ENCODE assay signal across 11 mouse cellular contexts in genomic region chr7:67619836-67620235, GRCm38 (mm10). TPM values are rescaled to one million over a fixed set of nuclear protein-coding genes. Genes with fewer than 3 reads are reported as not detected.
A peak's percentile ranks its signal among the peaks of the same experiment; 100 is the strongest.
DNase-seq lines count a peak whose midpoint lies in the region; ATAC-seq and TF ChIP-seq lines count a peak whose summit lies in the region.
"Had no signal": no experiment of that assay in that cellular context is flagged by ENCODE, and none has a peak within 500 bp of the region (broad histone marks: within the 10 kb centered on the region; RNA-seq: fewer than 3 reads in every experiment).

No protein-coding gene starts in this region.

- no peak for TF ChIP-seq CTCF in E14TG2a.4 (conservative IDR thresholded peaks at IDR 0.05; ENCODE audit: low read length)

- H3K9ac ChIP-seq in forebrain, embryonic 14.5 days (ENCODE audit: low read length), result no peak overlapping the region
- H3K9ac ChIP-seq in forebrain, embryonic 13.5 days, result no peak overlapping the region
- no peak overlapping the region for H3K9ac ChIP-seq in embryonic facial prominence, embryonic 14.5 days (ENCODE audit: low read depth, low read length)
- H3K9ac ChIP-seq: embryonic facial prominence, embryonic 15.5 days; limb, embryonic 13.5 days; stomach, embryonic 15.5 days had no signal

- H3K27me3 ChIP-seq in forebrain, embryonic 14.5 days (replicated peaks; ENCODE audit: control insufficient read depth, insufficient read depth, low read length), result no peaks in the 10 kb centered on the region
- no peaks in the 10 kb centered on the region for H3K27me3 ChIP-seq in forebrain, embryonic 13.5 days
- H3K27me3 ChIP-seq in E14TG2a.4 (ENCODE audit: insufficient read depth, low read length), result no peaks in the 10 kb centered on the region
- H3K27me3 ChIP-seq in embryonic facial prominence, embryonic 14.5 days (replicated peaks; ENCODE audit: control insufficient read depth, insufficient read depth, low read length), result no peaks in the 10 kb centered on the region
- H3K27me3 ChIP-seq: embryonic facial prominence, embryonic 15.5 days; limb, embryonic 13.5 days; stomach, embryonic 15.5 days had no signal

- H3K4me2 ChIP-seq in forebrain, embryonic 14.5 days (ENCODE audit: low read length), result no peak overlapping the region
- H3K4me2 ChIP-seq in forebrain, embryonic 13.5 days, result no peak overlapping the region
- H3K4me2 ChIP-seq in embryonic facial prominence, embryonic 14.5 days (ENCODE audit: low read depth, low read length), result no peak overlapping the region
- H3K4me2 ChIP-seq: embryonic facial prominence, embryonic 15.5 days; limb, embryonic 13.5 days; stomach, embryonic 15.5 days had no signal

- H3K27ac ChIP-seq in forebrain, embryonic 14.5 days (ENCODE audit: low read depth, low read length), result no peak overlapping the region
- H3K27ac ChIP-seq in forebrain, embryonic 13.5 days, result no peak overlapping the region
- no peak overlapping the region for H3K27ac ChIP-seq in embryonic facial prominence, embryonic 14.5 days (replicated peaks; ENCODE audit: low read depth, low read length)
- H3K27ac ChIP-seq: embryonic facial prominence, embryonic 15.5 days; limb, embryonic 13.5 days; stomach, embryonic 15.5 days had no signal

- WGBS in forebrain, embryonic 14.5 days, result 86% methylated on average over 4 of the region's 4 CpGs
- WGBS in forebrain, embryonic 13.5 days, result 83% methylated on average over 4 of the region's 4 CpGs
- 58% methylated on average over 4 of the region's 4 CpGs for WGBS in embryonic facial prominence, embryonic 14.5 days

- H3K36me3 ChIP-seq in forebrain, embryonic 14.5 days (ENCODE audit: control insufficient read depth, insufficient read depth, low read length), result no peaks in the 10 kb centered on the region
- no peaks in the 10 kb centered on the region for H3K36me3 ChIP-seq in forebrain, embryonic 13.5 days (ENCODE audit: poor library complexity, severe bottlenecking)
- H3K36me3 ChIP-seq in E14TG2a.4 (ENCODE audit: insufficient read depth, low read length), result peaks cover 11% of the 10 kb centered on the region; the same call in 1 of the 2 replicates
- 0 out of 2 replicates have a peak, but pooled peaks cover 3% of the 10 kb centered on the region for H3K36me3 ChIP-seq in embryonic facial prominence, embryonic 14.5 days (ENCODE audit: control insufficient read depth, insufficient read depth, low read length)
- H3K36me3 ChIP-seq: embryonic facial prominence, embryonic 15.5 days; limb, embryonic 13.5 days; stomach, embryonic 15.5 days had no signal

- ATAC-seq in forebrain, embryonic 14.5 days, result no peak
- no peak for ATAC-seq in forebrain, embryonic 13.5 days
- no peak; the same call in 1 of the 2 replicates for ATAC-seq in embryonic facial prominence, embryonic 14.5 days (ENCODE audit: low read depth)

- DNase-seq in forebrain, embryonic 14.5 days (ENCODE audit: low spot score), result peak; percentile 56
- peak; percentile 32 for DNase-seq in left cerebral cortex, adult 11 months (ENCODE audit: low spot score)
- DNase-seq in left cerebral cortex, postnatal 36 days (ENCODE audit: low spot score in 2 of 2), result no peak
- DNase-seq in embryonic facial prominence, embryonic 14.5 days (ENCODE audit: low spot score), result peak; percentile 78
- DNase-seq in adrenal gland, adult 8-10 months, result no peak
- DNase-seq in frontal cortex, postnatal 14 days (ENCODE audit: low spot score in 2 of 2), result no peak

- no peaks in the 10 kb centered on the region for H3K4me1 ChIP-seq in forebrain, embryonic 14.5 days (ENCODE audit: control insufficient read depth, insufficient read depth, low read length)
- H3K4me1 ChIP-seq in forebrain, embryonic 13.5 days, result peaks cover 1% of the 10 kb centered on the region
- H3K4me1 ChIP-seq in E14TG2a.4 (replicated peaks; ENCODE audit: low read depth, low read length), result no peaks in the 10 kb centered on the region
- 0 out of 2 replicates have a peak, but pooled peaks cover 7% of the 10 kb centered on the region for H3K4me1 ChIP-seq in embryonic facial prominence, embryonic 14.5 days (ENCODE audit: control insufficient read depth, insufficient read depth, low read length)
- H3K4me1 ChIP-seq: stomach, embryonic 15.5 days had no signal

- no peak overlapping the region for H3K4me3 ChIP-seq in forebrain, embryonic 14.5 days (ENCODE audit: low read depth, low read length)
- H3K4me3 ChIP-seq in forebrain, embryonic 13.5 days, result no peak overlapping the region
- peak overlapping the region; percentile 39 for H3K4me3 ChIP-seq in E14TG2a.4 (replicated peaks; ENCODE audit: low read length)
- H3K4me3 ChIP-seq in embryonic facial prominence, embryonic 14.5 days (ENCODE audit: low read depth, low read length), result no peak overlapping the region
- H3K4me3 ChIP-seq: embryonic facial prominence, embryonic 15.5 days; limb, embryonic 13.5 days; stomach, embryonic 15.5 days had no signal

- intact Hi-C loops in left cerebral cortex, postnatal 36 days (cut with DNase I), result loop anchor here (5.0 kb wide), 1 partner anchor 73 kb away; no protein-coding TSS in a partner anchor

- H3K9me3 ChIP-seq in forebrain, embryonic 14.5 days (replicated peaks; ENCODE audit: control insufficient read depth, low read length), result no peaks in the 10 kb centered on the region
- H3K9me3 ChIP-seq in forebrain, embryonic 13.5 days (replicated peaks), result no peaks in the 10 kb centered on the region
- no peaks in the 10 kb centered on the region for H3K9me3 ChIP-seq in E14TG2a.4 (ENCODE audit: low read length)
- no peaks in the 10 kb centered on the region for H3K9me3 ChIP-seq in embryonic facial prominence, embryonic 14.5 days (ENCODE audit: control insufficient read depth, low read length)
- H3K9me3 ChIP-seq: embryonic facial prominence, embryonic 15.5 days; limb, embryonic 13.5 days; stomach, embryonic 15.5 days had no signal

RNA-seq across cellular contexts. Expression of gene Lrrc28, which starts 25.2 kb away (rescaled TPM):
- polyA plus RNA-seq in forebrain, embryonic 14.5 days (2014; fragmentation: Nextera tagmentation; extraction: Ambion mirVana), result 40.2 and 40.5 TPM in 2 replicates
- polyA plus RNA-seq in forebrain, embryonic 13.5 days (2015; fragmentation: Nextera tagmentation; extraction: Ambion mirVana), result 28.1 and 31.1 TPM in 2 replicates
- 10 to 100 TPM; 30.5 to 36.8 TPM for total RNA-seq in left cerebral cortex, postnatal 36 days (2021)
- polyA plus RNA-seq in embryonic facial prominence, embryonic 14.5 days (2014; fragmentation: Nextera tagmentation; extraction: Ambion mirVana), result 18.8 and 19.8 TPM in 2 replicates
- 10 to 100 TPM; 24.7 to 32.5 (median 27.5) TPM for total RNA-seq in adrenal gland, adult 8-10 months (2022)

RNA-seq across cellular contexts. Expression of gene Ttc23, which starts 27.4 kb away (rescaled TPM):
- polyA plus RNA-seq in forebrain, embryonic 14.5 days (2014; fragmentation: Nextera tagmentation; extraction: Ambion mirVana), result 14.5 and 14.7 TPM in 2 replicates
- 18.7 and 21.5 TPM in 2 replicates for polyA plus RNA-seq in forebrain, embryonic 13.5 days (2015; fragmentation: Nextera tagmentation; extraction: Ambion mirVana)
- 1 to 10 TPM; 5.8 to 7.0 TPM for total RNA-seq in left cerebral cortex, postnatal 36 days (2021)
- 28.1 and 35.0 TPM in 2 replicates for polyA plus RNA-seq in embryonic facial prominence, embryonic 14.5 days (2014; fragmentation: Nextera tagmentation; extraction: Ambion mirVana)
- 10 to 100 TPM; 41.4 to 55.0 (median 44.1) TPM for total RNA-seq in adrenal gland, adult 8-10 months (2022)

Comparison
In these comparisons a context has a peak if more than half of its experiments do, and no peak if none do; other contexts are left out.
1. DNase-seq: peak in forebrain, embryonic 14.5 days (single experiment), left cerebral cortex, adult 11 months (single experiment) and embryonic facial prominence, embryonic 14.5 days (single experiment); none in left cerebral cortex, postnatal 36 days (0 of 2), adrenal gland, adult 8-10 months (single experiment) and frontal cortex, postnatal 14 days (0 of 2).